Mouse (Mus musculus): ENCODE data around the gene Mrtfa. TPM values are rescaled to one million over a fixed set of nuclear protein-coding genes. Genes with fewer than 3 reads are reported as not detected.

The Mrtfa gene
- total RNA-seq, 2 experiments from 2014 or later, result 17.5 to 17.7 TPM

DNA sequence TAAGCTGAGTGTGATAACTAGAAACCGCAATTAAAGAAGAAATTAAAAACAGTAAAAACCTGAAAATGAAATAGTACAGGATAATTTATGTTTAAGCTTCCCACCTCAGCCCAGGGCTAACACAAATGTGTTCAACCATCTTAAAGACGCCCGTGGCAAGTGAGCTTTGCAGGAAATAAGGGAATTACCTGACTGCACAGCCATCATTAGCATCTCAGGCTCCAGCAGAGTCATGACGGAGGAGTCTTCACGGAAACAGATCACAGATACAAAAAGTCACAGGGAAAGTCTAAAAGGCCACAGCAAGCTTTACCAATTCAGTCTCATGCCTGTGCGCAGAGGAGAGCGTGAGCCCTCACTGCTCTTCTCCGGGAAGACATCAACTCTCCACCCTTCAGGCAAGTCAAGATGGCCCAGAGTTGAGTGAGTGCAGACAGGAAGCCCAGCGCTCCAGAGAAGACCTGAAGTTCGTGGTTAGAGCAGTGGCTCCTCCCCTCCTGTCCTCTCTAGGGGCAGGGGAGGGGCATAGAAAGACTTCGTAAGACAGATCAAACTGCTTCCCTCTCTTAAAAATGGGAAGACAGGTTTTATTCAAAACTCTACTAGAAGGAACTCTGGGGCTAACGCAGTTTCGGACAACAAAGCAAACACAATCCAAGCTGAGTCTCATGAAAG, 85.8 kb downstream of the Mrtfa start:
- DNase-seq (ENCODE audit: low spot score), result peak; percentile 28

DNA sequence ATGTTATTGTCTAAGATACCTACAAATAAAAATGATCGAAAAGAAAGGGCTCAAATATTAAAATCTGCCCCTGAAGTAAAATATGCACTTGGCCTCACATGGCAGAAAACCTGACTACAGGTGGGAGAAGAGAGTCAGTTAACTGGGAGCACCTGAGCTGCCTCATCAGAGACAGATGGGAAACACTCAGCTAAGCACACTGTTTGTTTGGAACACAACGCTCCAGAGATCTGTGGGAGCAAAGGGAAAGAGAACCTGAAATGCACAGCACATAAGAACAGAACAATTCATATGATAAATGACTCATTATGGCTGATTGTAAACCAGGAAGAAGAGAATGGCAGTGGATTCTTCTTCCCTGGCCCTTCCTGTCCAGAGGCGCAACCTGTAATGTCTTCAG, 87.1 kb downstream of the Mrtfa start:
- DNase-seq (ENCODE audit: low spot score), result no peak

DNA sequence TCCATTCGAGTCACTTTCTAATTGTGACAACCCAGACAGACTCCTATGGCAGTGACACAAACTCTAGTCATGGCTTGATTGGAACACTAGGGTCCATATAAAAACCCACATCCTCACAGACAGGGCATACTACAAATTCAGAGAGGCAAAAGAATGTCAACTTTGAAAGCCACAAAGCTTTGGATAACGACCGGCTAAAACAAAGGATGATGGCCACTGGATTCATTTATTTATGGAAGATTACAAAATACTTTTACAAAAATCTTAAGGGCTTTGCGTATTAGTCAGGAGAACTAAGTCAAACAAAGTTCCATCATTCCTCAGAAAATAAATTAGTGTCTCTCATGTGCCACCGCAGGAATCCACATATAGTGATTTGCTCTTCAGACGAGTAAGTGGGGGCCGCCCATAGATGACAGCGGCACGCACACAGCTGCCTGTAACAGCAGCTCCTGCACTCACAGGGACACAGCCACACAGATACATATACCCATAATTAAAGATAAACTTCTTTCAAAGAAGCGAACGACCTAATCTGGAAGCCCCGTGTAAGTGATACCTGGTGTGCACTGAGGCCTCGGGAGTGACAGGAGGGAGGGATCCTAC, 88.2 kb downstream of the Mrtfa start:
- DNase-seq (ENCODE audit: low spot score), result no peak

DNA sequence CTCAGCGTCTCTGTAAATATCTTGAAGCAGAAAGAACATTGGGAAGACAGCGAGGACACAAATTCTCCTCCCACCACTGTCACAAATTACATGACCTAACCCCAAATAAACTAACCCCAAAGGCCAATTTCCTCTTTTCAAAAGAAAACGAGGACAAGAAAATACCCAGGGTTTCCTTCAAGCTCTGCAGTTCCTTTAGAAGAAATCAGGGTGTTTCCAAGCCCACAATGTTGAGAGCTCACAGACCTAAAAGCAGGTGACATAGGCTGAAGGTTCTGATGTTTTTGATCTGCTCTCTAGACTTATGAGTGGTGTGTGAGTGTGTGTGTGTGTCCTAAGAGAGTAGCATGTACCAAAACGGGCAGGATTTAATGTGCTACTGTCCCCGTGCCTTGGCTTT, 89.2 kb downstream of the Mrtfa start:
- DNase-seq (ENCODE audit: low spot score), result no peak

DNA sequence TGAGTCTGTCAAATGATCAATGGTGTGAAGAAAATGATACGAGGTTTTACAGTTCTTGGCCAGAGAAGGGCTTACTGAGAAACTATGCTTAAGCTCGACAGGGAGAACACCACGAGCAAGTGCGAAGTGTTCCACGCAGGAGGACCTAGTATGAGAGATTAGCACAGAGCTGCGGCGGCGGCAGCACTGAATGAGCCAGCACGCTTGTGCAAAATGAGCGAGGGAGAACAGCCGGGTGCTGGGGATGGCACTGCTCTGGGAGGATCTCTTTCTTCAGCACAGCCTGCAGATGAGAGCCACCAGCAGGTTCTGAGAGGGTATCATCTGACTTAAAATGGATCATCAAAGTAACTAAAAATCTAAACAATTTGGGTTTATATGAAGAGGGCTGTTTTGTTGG, 91.3 kb downstream of the Mrtfa start:
- DNase-seq (ENCODE audit: low spot score), result no peak

DNA sequence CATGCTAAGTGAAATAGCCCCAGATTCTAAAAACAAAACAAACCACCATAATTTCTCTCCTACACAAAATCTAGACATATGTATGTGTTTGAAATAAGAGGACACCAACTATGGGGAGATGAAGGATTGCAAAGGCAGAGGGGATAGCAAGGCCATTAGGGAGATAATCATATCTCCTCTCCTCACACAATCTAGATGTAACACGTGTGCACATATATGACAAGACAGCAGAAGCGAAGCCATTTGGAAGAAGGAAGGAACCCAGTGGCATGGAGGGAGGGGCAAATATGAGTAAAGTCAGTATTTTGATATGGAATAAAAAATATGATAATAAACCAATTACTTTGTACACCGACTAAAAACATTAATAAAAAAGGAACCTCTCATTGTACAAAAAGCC, 91.9 kb downstream of the Mrtfa start:
- no peak for DNase-seq (ENCODE audit: low spot score)

DNA sequence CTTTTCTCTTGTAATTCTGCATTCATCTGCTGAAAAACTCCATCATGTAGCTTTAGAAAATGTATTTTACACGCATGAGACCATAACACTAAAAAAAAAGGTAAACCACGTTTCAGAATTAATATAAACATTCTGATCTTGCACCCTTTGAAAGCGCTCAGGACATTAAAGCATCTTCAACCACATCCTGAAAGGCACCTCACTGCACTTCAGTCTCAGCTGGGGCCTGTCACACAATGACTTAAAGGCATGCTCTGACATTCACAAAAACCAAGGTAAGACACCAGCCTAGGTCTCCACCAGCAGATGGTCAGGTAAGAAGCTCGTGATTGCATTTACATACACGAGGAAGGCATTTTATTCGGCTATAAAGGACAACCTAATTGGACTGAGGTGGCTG, 92.7 kb downstream of the Mrtfa start:
- DNase-seq (ENCODE audit: low spot score), result no peak

DNA sequence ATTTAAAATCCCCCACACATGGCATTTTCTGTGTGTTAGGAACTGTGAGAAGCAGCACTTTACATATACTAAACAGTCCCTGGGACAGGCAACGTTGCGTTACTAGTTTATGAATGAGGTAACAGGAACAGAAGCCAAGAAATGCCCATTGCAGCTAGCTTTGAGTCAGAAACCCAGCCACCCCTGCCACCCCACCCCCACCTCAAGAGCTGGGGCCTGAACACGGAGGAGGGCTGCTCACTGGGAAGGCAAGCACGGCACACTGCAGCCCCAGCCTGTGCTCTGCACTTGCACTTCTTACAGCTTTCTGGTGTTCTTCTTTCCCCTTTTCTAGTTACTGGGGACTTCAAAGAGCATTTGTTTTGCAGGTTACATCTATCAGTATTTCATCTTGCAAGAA, 93.1 kb downstream of the Mrtfa start:
- DNase-seq (ENCODE audit: low spot score), result no peak

DNA sequence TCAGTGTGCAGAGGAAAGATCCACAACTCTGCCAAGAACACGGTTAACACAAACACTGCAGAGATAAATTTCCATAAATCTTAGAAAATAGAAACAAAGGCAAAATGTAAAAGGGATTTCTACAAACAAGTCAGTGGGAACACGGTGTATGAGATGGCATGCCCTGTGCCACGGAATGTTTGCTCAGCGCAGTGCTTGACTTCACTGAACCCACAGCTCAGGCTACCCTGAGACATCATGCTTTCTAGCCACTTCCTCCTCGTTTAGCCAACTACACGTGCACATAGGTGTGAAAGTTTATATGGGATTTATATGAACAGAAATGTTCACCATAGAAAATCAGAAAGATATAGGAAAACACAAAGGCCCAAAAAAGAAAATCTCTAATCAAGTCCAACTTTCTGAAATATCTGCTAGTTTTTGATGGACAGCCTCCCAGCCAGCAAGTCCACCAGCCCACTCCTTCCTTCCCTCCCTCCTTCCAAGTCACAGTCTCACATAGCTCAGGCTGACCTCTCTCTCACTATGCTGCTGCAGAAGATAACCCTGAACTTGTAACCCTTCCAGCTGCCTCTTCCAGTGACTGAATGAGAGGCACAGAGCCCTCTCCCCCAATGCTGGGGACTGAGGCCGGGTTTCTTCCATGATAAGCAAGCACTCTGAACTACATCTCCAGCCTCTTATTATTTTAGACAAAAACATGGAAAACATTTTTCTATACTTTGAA, 94.1 kb downstream of the Mrtfa start:
- no peak for DNase-seq (ENCODE audit: low spot score)

DNA sequence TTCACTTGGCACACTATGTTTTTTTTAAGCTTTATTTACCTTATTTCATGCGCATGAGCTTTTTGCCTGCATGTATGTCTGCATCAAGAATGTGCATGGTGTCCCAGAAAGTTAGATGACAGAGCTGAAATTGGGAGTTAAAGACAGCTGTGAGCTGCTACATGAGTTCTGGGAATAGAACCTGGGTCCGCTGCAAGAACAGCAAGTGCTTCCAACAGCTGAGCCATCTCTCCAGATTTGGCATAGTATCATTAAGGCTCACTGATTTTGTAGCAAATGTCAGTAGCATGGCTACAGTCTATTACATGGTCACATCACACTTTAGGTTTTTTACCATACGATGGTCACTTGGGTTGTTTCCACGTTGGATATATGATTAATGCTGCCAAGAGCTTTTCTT, 97.5 kb downstream of the Mrtfa start:
- DNase-seq (ENCODE audit: low spot score), result no peak

DNA sequence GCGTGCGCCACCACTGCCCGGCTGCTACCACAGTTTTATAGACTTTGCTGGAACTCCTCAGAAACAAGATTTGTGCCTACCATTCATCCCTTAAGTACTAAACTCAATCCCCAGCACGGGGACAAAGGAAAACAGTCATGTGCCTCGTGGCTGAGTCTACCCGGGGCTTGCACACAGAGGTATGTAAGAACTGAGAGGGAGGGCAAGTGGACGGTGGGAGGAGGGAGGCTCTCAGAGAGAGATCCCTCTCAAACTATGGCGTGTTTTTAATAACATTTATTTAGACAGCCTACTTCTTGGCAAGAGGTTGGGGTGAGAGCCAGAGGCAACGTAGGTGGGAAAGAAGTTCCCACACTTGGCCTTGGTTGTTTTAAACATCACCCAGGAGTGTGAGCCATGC, 98.8 kb downstream of the Mrtfa start:
- DNase-seq (ENCODE audit: low spot score), result no peak

DNA sequence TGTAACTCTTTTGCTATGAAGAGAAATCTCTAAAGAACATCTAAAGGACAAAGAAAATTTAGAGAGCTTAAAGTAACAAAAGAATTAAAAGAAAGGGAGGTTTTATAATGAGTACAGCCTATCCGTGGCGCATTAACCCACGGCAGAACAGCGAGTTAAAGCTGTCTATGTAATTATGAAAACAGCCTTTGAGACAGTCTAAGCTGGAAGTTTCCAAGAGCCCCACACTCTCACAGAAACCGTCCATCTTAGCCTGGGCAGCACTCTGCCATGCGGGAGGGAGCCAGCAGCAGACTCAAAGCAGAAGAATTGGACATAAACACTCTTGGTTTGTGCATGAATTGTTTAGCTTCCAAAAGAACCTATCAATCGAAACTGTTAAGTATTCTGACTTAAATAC, 103.0 kb downstream of the Mrtfa start:
- DNase-seq (ENCODE audit: low spot score), result no peak

DNA sequence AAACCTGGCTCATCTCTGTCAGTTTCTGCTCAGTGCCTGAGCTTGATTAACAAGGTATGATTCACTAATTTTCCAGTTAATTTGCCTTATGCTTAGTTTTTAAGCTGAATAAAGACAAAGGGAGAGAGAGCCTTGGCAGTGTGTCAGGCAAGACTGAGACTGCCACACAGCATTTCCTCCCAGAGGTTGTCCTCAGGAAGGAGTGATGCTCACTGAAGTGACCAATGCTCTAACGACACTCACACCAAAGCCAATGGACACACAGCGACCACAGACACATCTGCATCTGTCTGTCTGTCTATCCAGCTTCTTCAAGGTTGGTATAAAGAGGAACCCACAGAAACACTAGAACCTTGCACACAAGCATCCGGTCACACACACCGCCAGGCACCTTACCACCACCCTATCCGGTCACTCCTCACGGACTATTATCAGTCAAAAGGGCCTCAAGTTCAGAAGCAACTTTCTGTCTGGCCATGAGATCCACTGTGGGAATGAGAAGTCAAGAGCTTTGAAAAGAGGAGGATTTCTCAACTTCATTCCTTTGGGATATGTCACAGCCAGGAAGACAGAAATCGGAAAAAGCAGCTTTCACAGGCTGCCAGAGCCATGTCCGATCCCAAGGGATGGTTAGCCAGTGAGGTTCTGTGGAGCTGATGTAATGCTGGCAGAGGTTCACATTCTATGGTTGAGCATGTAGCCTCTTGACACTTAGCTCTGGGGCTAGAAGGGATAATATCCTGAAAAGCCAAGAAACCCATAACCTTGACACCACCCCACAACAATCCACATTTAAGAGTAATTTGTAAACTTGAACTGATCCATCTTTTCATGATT, 103.7 kb downstream of the Mrtfa start:
- peak; percentile 79 for DNase-seq (ENCODE audit: low spot score)

DNA sequence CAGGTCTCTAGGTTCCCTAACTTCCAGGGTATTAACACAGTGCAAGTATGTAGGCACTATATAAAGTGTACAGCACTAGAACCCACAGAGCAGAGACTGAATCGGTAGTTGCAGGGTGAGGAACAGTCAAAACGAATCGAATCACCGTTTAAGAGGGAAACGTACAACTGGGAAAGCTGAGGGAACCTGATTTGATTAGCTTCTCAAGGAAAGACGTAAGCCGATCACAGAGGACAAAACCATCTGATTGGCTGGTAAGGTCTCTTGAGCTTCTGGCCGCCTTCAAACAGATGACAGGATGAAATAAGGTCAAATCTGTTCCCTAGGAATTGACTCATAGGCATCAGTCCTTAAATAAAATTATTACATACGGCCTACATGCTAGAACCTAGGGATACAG, 106.7 kb downstream of the Mrtfa start:
- DNase-seq (ENCODE audit: low spot score), result no peak

DNA sequence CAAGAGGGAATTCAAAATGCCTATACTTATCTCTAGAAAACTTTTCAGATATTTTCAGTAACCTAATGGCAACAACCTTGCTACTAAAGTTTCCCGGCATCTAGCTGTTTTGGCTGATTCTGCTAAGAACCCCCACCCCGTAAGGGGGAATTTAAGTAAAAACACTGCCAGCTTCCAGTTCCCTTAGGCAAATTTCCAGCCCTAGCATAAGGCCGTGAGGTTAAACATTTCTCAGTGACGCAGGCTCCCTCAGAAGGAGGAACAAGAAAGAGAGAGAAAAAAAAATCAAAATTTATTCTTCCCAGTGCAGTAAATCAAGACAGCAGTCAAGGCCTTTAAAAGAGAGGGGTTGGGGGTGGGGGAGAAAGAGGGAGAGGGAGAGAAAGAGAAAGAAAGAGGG, 107.3 kb downstream of the Mrtfa start:
- no peak for DNase-seq (ENCODE audit: low spot score)

DNA sequence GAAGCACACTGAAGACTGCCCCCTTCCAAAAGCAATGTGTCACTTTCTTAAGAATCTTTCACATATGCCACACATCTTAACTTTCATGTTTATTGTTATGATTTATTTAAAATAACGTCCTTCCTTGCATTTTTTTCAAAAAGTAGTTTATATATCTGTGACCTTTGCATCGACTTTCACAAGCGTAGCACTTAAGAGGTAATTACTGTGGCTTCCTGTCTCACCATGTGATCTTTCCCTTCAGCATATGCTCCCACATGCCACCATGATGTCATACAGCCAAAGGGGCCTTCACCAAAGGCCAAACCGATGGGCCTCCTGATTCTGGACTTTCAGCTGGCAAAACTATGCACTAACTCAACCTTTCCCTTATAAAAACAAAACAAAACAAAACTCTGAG, 109.3 kb downstream of the Mrtfa start:
- DNase-seq (ENCODE audit: low spot score), result no peak

DNA sequence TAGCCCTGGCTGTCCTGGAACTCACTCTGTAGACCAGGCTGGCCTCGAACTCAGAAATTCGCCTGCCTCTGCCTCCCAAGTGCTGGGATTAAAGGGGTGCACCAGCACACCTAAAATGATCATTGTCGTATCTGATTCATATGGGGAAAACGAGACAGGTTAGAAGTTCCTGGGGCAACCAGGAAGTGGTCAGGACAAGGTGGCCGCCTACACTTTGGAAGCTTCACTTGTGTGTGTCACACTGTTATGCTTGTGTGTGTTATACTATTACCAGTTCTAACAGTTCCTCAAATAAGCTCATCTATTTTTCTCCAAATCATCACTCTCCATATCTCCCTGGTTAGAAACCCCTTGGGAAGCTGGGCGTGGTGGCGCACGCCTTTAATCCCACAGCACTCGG, 110.2 kb downstream of the Mrtfa start:
- DNase-seq (ENCODE audit: low spot score), result no peak

DNA sequence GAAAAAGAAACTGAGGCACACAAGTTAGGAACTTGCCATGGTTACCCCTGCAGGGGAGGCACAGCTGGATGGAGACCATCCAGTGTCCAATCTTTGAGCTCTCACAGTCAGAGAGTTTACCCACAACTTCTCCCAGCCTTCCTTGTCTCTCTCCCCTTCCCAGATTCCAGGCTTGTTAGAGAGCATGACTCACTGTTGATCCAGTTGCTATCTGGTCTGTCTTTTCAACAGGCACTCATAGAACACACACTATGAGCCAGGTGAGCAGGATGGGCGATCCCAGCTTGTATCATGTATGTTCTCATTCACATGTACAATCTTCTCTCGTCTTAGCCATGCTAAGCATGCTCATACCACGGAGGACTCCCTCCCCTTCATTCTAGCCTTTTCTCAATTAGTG, 111.3 kb downstream of the Mrtfa start:
- DNase-seq (ENCODE audit: low spot score), result no peak

DNA sequence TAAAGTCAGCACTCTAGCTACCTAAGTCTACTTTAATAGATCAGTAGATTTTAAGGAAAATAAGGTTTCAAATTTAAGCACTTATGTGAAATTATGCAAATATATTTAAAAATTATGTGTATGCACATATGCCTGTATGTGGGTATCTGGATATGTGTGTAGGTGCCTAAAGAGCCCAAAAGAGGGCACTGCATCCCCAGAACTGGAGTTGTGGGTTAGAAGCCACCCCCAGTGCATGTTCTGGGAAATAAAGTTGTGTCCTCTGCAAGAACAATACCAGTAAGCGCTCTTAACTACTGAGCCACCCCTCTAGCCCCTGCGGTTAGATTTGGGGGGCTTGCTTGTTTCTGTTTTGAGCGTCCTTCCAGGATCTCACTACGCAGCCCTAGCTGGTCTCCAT, 113.0 kb downstream of the Mrtfa start:
- no peak for DNase-seq (ENCODE audit: low spot score)

DNA sequence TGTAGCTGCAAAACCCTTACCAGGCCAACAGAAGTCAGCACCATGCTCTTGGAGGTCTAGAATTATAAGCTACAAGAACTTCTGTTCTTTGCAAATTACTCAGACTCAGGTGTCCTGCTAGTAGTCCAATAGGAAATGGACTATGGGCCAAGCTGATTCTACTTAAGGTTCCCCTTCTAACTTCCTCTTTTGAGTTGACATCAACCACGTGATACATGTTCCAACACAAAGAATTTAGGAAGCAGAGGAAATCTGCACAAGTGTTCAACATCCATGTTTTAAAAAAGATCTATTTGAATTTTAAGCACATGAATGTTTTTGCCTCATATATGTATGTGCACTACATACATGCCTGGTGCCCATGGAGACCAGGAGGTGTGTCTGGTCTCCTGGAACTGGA, 116.0 kb downstream of the Mrtfa start:
- no peak for DNase-seq (ENCODE audit: low spot score)

DNA sequence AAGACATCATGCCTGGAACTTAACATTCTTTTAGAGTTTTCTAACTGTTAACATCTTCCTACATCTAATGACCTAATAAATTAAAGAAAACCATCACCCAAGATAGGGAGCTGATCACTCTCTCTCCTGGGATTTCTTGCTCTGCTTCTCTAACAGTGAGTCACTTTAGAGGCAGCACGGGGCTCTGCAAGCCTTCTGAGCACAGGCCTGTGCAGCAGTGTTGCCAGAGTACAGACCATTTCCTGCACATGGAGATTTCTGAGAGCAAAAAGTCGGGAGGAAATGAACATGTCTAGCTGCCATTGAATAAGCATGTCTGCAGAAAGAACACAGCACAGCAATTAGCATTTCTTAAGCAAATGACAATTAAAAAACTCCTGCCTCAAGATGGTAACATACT, 116.8 kb downstream of the Mrtfa start:
- DNase-seq (ENCODE audit: low spot score), result no peak

DNA sequence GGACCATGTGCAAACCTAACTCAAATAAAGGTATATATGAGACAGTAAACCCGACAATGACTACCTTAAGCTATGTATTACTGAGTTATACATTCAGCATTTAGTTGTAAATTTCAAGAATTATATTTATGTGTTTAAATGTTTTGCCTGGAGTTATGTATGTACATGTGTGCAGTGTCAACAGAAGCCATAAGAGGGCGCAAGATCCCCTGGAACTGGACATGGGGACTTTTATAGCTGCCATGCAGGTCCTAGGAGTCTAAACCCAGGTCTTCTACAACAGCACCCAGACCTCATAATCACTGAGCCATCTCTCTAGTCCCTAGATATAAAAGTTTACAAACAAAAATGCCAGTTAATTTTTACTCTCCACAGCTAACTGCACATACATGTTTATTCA, 117.8 kb downstream of the Mrtfa start:
- DNase-seq (ENCODE audit: low spot score), result no peak
